Mouse (Mus musculus): ENCODE measurements around the gene Nkx1-2. TPM values are rescaled to one million over a fixed set of nuclear protein-coding genes. Genes with fewer than 3 reads are reported as not detected.

Gene Nkx1-2
- total and polyA plus RNA-seq, 3 experiments: 0.04 TPM; not detected in 2

DNA sequence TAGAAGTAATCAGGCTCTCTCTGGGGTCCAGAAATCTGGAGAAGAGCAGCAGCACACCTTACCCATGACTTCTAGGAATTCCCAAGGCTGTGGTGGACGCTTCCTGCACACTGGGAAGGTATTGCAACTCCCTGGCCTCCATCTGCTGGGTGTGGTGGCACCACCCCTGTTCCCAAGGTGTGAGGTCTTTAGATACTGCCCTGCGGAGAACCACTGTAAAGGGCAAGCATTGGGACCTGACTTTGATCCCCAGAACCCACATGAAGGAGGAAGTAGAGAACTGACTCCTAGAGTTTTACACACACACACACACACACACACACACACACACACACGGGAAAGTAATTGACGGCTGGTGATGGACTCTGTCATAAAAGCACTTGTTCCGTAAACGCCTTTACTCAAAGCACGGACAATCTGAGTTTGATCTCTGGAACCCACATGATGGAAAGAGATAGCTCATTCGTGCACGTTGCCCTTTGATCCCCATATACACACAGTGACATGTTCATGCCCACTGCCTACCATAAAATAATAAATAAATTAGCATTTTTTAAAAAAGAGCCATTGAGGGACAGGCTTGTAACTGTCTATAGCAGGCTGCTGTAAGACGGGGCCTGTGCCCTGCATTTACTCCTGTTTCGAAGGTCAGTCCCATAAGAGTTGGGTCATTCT, 45.3 kb upstream of the Nkx1-2 start:
- Histone ChIP-seq H3K4me1 (ENCODE audit: control insufficient read depth in 1 of 2, insufficient read depth in 2 of 2) (peaks cover 0 to 9% of the 10 kb centered on the region in 2 experiments; a peak in 2 of 4 replicates), H3K4me3 (replicated peaks in 1 of 3; ENCODE audit: low read depth in 2 of 3, low read length in 2 of 3, poor library complexity in 1 of 3) (no peak overlapping the region), H3K9me3 (replicated peaks; ENCODE audit: low read length) (no peaks in the 10 kb centered on the region), H3K4me2 (ENCODE audit: insufficient read depth, low read depth, poor library complexity, severe bottlenecking) (no peak overlapping the region), H3K9ac (ENCODE audit: insufficient read depth, low read depth) (no peak overlapping the region), H3K36me3 (replicated peaks in 1 of 2; ENCODE audit: control insufficient read depth in 1 of 2, insufficient read depth in 1 of 2, low read length in 1 of 2) (peaks cover 0 to 33% of the 10 kb centered on the region in 2 experiments), H3K79me2 (replicated peaks; ENCODE audit: control insufficient read depth, extremely low read depth, insufficient read depth, poor library complexity, severe bottlenecking) (no peaks in the 10 kb centered on the region), H3K27me3 (replicated peaks) (no peaks in the 10 kb centered on the region), H3K27ac (ENCODE audit: insufficient read depth, low read depth) (no peak overlapping the region)
- in situ Hi-C loops (cut with MboI; ENCODE audit: low pct_ligation_motif_present, low pct_unique_long_range_greater_than_20kb, low sequenced_read_pairs): no loop called here
- dilution Hi-C loops (cut with MboI; ENCODE audit: extremely low pct_ligation_motif_present, extremely low pct_unique_long_range_greater_than_20kb, low sequenced_read_pairs): no loop called here
- TF ChIP-seq USF2 (conservative IDR thresholded peaks at IDR 0.05; ENCODE audit: low read depth, low read length): no peak
- TF ChIP-seq ELF1 (IDR thresholded peaks at IDR 0.05; ENCODE audit: low read depth, low read length): no peak
- no peak for TF ChIP-seq KAT2A (IDR thresholded peaks at IDR 0.05; ENCODE audit: insufficient replicate concordance, low read length)
- no peak for TF ChIP-seq RAD21 (IDR thresholded peaks at IDR 0.05; ENCODE audit: low read depth, low read length)
- no peak for TF ChIP-seq CTCF (conservative IDR thresholded peaks at IDR 0.05 in 1 of 2, IDR thresholded peaks at IDR 0.05 in 1 of 2; ENCODE audit: low read depth in 2 of 2, low read length in 2 of 2)
- TF ChIP-seq POLR2AphosphoS2 (IDR thresholded peaks at IDR 0.05; ENCODE audit: low read depth, low read length): no peak
- TF ChIP-seq ETS1 (conservative IDR thresholded peaks at IDR 0.05; ENCODE audit: low read depth, low read length): no peak
- TF ChIP-seq POLR2A (IDR thresholded peaks at IDR 0.05; ENCODE audit: low read depth, low read length): no peak
- no peak for TF ChIP-seq GABPA (IDR thresholded peaks at IDR 0.05; ENCODE audit: insufficient replicate concordance, low read depth, low read length)
- TF ChIP-seq BHLHE40 (IDR thresholded peaks at IDR 0.05; ENCODE audit: low read depth, low read length): no peak
- no peak for TF ChIP-seq UBTF (IDR thresholded peaks at IDR 0.05; ENCODE audit: low read depth, low read length)
- TF ChIP-seq CHD1 (IDR thresholded peaks at IDR 0.05; ENCODE audit: low read depth, low read length): no peak
- no peak for TF ChIP-seq TBP (conservative IDR thresholded peaks at IDR 0.05; ENCODE audit: low read depth, low read length)
- no peak for TF ChIP-seq ZMIZ1 (IDR thresholded peaks at IDR 0.05; ENCODE audit: low read depth, low read length)
- TF ChIP-seq JUN (IDR thresholded peaks at IDR 0.05; ENCODE audit: insufficient read depth, low read depth, low read length): no peak
- no peak for TF ChIP-seq ZC3H11A (IDR thresholded peaks at IDR 0.05; ENCODE audit: low read depth, low read length)
- no peak for TF ChIP-seq HCFC1 (IDR thresholded peaks at IDR 0.05; ENCODE audit: low read depth, low read length)
- no peak for TF ChIP-seq ZNF384 (IDR thresholded peaks at IDR 0.05; ENCODE audit: low read depth, low read length)
- TF ChIP-seq EP300 (IDR thresholded peaks at IDR 0.05; ENCODE audit: low read length): no peak
- DNase-seq (ENCODE audit: extremely low read depth): no peak

DNA sequence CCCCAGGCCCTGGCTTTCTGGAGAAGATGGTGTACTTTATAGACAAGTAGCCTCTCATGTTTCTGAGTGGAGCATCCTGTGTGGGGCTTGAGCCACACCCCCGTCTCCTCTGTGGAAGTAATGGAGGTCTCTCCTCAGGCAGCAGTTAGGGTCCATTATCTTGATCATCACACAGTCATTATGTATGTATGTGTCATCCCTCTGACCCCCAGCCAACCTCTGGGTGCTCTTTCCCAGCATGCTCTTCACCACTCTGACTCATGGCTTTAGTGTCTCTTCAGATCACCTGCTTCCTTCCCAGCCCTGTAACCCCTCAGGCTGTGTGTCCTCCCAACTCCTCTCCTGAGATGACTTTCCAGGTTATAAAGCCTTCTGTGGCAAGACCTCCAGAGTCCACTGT, 42.2 kb upstream of the Nkx1-2 start:
- Histone ChIP-seq H3K4me1 (ENCODE audit: control insufficient read depth in 1 of 2, insufficient read depth in 2 of 2) (peaks cover 0 to 11% of the 10 kb centered on the region in 2 experiments; a peak in 2 of 4 replicates), H3K36me3 (replicated peaks in 1 of 2; ENCODE audit: control insufficient read depth in 1 of 2, insufficient read depth in 1 of 2, low read length in 1 of 2) (peaks cover 0 to 26% of the 10 kb centered on the region in 2 experiments), H3K9ac (ENCODE audit: insufficient read depth, low read depth) (no peak overlapping the region), H3K27me3 (replicated peaks) (no peaks in the 10 kb centered on the region), H3K27ac (ENCODE audit: insufficient read depth, low read depth) (no peak overlapping the region), H3K4me2 (ENCODE audit: insufficient read depth, low read depth, poor library complexity, severe bottlenecking) (no peak overlapping the region), H3K9me3 (replicated peaks; ENCODE audit: low read length) (no peaks in the 10 kb centered on the region), H3K79me2 (replicated peaks; ENCODE audit: control insufficient read depth, extremely low read depth, insufficient read depth, poor library complexity, severe bottlenecking) (no peaks in the 10 kb centered on the region), H3K4me3 (replicated peaks in 1 of 3; ENCODE audit: low read depth in 2 of 3, low read length in 2 of 3, poor library complexity in 1 of 3) (no peak overlapping the region)
- DNase-seq (ENCODE audit: extremely low read depth): no peak
- dilution Hi-C loops (cut with MboI; ENCODE audit: extremely low pct_ligation_motif_present, extremely low pct_unique_long_range_greater_than_20kb, low sequenced_read_pairs) (no loop called here), in situ Hi-C loops (cut with MboI; ENCODE audit: low pct_ligation_motif_present, low pct_unique_long_range_greater_than_20kb, low sequenced_read_pairs) (no loop called here)
- TF ChIP-seq MAFK (IDR thresholded peaks at IDR 0.05; ENCODE audit: insufficient replicate concordance, low read length): no peak
- TF ChIP-seq E2F4 (IDR thresholded peaks at IDR 0.05; ENCODE audit: insufficient replicate concordance, low read depth, low read length): no peak
- TF ChIP-seq POLR2AphosphoS2 (IDR thresholded peaks at IDR 0.05; ENCODE audit: low read depth, low read length): no peak
- no peak for TF ChIP-seq RAD21 (IDR thresholded peaks at IDR 0.05; ENCODE audit: low read depth, low read length)
- TF ChIP-seq MEF2A (IDR thresholded peaks at IDR 0.05; ENCODE audit: borderline replicate concordance, low read depth, low read length): no peak
- TF ChIP-seq JUND (conservative IDR thresholded peaks at IDR 0.05; ENCODE audit: low read depth, low read length): no peak
- no peak for TF ChIP-seq PAX5 (IDR thresholded peaks at IDR 0.05; ENCODE audit: low read length)
- no peak for TF ChIP-seq CHD1 (IDR thresholded peaks at IDR 0.05; ENCODE audit: low read depth, low read length)
- TF ChIP-seq BHLHE40 (IDR thresholded peaks at IDR 0.05; ENCODE audit: low read depth, low read length): no peak
- TF ChIP-seq MXI1 (IDR thresholded peaks at IDR 0.05; ENCODE audit: low read depth, low read length): no peak
- no peak for TF ChIP-seq TBP (conservative IDR thresholded peaks at IDR 0.05; ENCODE audit: low read depth, low read length)
